In genomic region chr13:34875741-34876445, GRCm38 (mm10) we compare ENCODE assay signal across 8 mouse cellular contexts. TPM values are rescaled to one million over a fixed set of nuclear protein-coding genes. Genes with fewer than 3 reads are reported as not detected.
DNase-seq lines count a peak whose midpoint lies in the region; ATAC-seq and TF ChIP-seq lines count a peak whose summit lies in the region.

No protein-coding gene starts in this region.

- no peaks in the 10 kb centered on the region for H3K27me3 ChIP-seq in forebrain, embryonic 16.5 days (replicated peaks; ENCODE audit: control insufficient read depth, insufficient read depth, low read length)
- H3K27me3 ChIP-seq in intestine, embryonic 14.5 days (replicated peaks; ENCODE audit: control insufficient read depth, insufficient read depth, low read length): no peaks in the 10 kb centered on the region
- no peaks in the 10 kb centered on the region for H3K27me3 ChIP-seq in liver, embryonic 15.5 days

- DNase-seq in gastrocnemius, adult 2 months: peak; percentile 80
- no peak for DNase-seq in gastrocnemius, postnatal 25 days
- DNase-seq in intestine, embryonic 14.5 days (ENCODE audit: low spot score): no peak
- DNase-seq in natural killer cell, adult 2 months (ENCODE audit: low spot score in 2 of 2): peak; percentile 58 to 65
- DNase-seq in frontal cortex, postnatal 25 days (ENCODE audit: low spot score in 2 of 2): no peak

- no peak for TF ChIP-seq POLR2A in bone marrow macrophage, adult 2 months (IDR thresholded peaks at IDR 0.05; ENCODE audit: borderline replicate concordance, low read depth, low read length)

- H3K4me1 ChIP-seq in bone marrow macrophage, adult 2 months (ENCODE audit: control insufficient read depth, insufficient read depth, low read length): peaks cover 12% of the 10 kb centered on the region
- H3K4me1 ChIP-seq in forebrain, embryonic 16.5 days (replicated peaks; ENCODE audit: control insufficient read depth, insufficient read depth, low read length): peaks cover 21% of the 10 kb centered on the region
- peaks cover 12% of the 10 kb centered on the region for H3K4me1 ChIP-seq in intestine, embryonic 14.5 days (replicated peaks; ENCODE audit: control insufficient read depth, insufficient read depth, low read length)
- peaks cover 45% of the 10 kb centered on the region for H3K4me1 ChIP-seq in liver, embryonic 15.5 days (replicated peaks)

- intact Hi-C loops in gastrocnemius, adult 2 months (cut with DNase I): loop anchor here (10.0 kb wide), 1 partner anchor 119 kb away; no protein-coding TSS in a partner anchor

- H3K36me3 ChIP-seq in forebrain, embryonic 16.5 days (ENCODE audit: control insufficient read depth, insufficient read depth): no peaks in the 10 kb centered on the region
- H3K36me3 ChIP-seq in intestine, embryonic 14.5 days (ENCODE audit: control insufficient read depth, insufficient read depth, low read length): no peaks in the 10 kb centered on the region
- peaks cover 13% of the 10 kb centered on the region for H3K36me3 ChIP-seq in liver, embryonic 15.5 days (replicated peaks)

- peak; percentile 18 for ATAC-seq in forebrain, embryonic 16.5 days
- ATAC-seq in intestine, embryonic 14.5 days (replicated peaks; ENCODE audit: low FRiP score, low TSS enrichment, low read depth): peak; percentile 36
- peak; percentile 49 for ATAC-seq in liver, embryonic 15.5 days (ENCODE audit: insufficient read depth)

- H3K9ac ChIP-seq in forebrain, embryonic 16.5 days (replicated peaks; ENCODE audit: low read depth, low read length): peak overlapping the region; percentile 94
- peak overlapping the region; percentile 97 for H3K9ac ChIP-seq in intestine, embryonic 14.5 days (ENCODE audit: low read length)
- peak overlapping the region; percentile 90 for H3K9ac ChIP-seq in liver, embryonic 15.5 days

- WGBS in forebrain, embryonic 16.5 days: 1% methylated on average over 32 of the region's 50 CpGs
- WGBS in intestine, embryonic 14.5 days: 1% methylated on average over 48 of the region's 50 CpGs
- under 1% methylated on average over 50 of the region's 50 CpGs for WGBS in liver, embryonic 15.5 days (ENCODE audit: insufficient replicate concordance)

- peak overlapping the region; percentile 86 for H3K4me2 ChIP-seq in forebrain, embryonic 16.5 days (ENCODE audit: low read length)
- peak overlapping the region; percentile 92 for H3K4me2 ChIP-seq in intestine, embryonic 14.5 days (ENCODE audit: low read length)
- H3K4me2 ChIP-seq in liver, embryonic 15.5 days: peak overlapping the region; percentile 86

- TF ChIP-seq CTCF in gastrocnemius, adult 2 months (IDR thresholded peaks at IDR 0.05): peak; percentile 67
- TF ChIP-seq CTCF in bone marrow macrophage, adult 2 months (IDR thresholded peaks at IDR 0.05; ENCODE audit: low read depth, low read length): no peak

- H3K27ac ChIP-seq in gastrocnemius, adult 2 months: peak overlapping the region; percentile 98
- H3K27ac ChIP-seq in bone marrow macrophage, adult 2 months (ENCODE audit: insufficient read depth, low read depth, low read length): peak overlapping the region; percentile 93
- H3K27ac ChIP-seq in forebrain, embryonic 16.5 days (ENCODE audit: low read length): peak overlapping the region; percentile 93
- peak overlapping the region; percentile 97 for H3K27ac ChIP-seq in intestine, embryonic 14.5 days (ENCODE audit: low read depth)
- H3K27ac ChIP-seq in liver, embryonic 15.5 days (replicated peaks): peak overlapping the region; percentile 97

- H3K9me3 ChIP-seq in forebrain, embryonic 16.5 days (ENCODE audit: control insufficient read depth, low read length): no peaks in the 10 kb centered on the region
- H3K9me3 ChIP-seq in intestine, embryonic 14.5 days (ENCODE audit: control insufficient read depth, low read length): no peaks in the 10 kb centered on the region
- no peaks in the 10 kb centered on the region for H3K9me3 ChIP-seq in liver, embryonic 15.5 days (replicated peaks)

- peak overlapping the region; percentile 100 for H3K4me3 ChIP-seq in gastrocnemius, adult 2 months
- peak overlapping the region; percentile 86 for H3K4me3 ChIP-seq in bone marrow macrophage, adult 2 months (ENCODE audit: insufficient read depth, low read length)
- H3K4me3 ChIP-seq in forebrain, embryonic 16.5 days (replicated peaks; ENCODE audit: low read length): peak overlapping the region; percentile 96
- peak overlapping the region; percentile 96 for H3K4me3 ChIP-seq in intestine, embryonic 14.5 days (ENCODE audit: low read depth, low read length)
- peak overlapping the region; percentile 82 for H3K4me3 ChIP-seq in liver, embryonic 15.5 days (replicated peaks)

RNA-seq across cellular contexts. Expression of gene Prpf4b, which starts 0.8 kb away (rescaled TPM):
- total RNA-seq in gastrocnemius, adult 2 months (2021): 10 to 100 TPM; 29.2 to 31.1 TPM
- total RNA-seq in gastrocnemius, postnatal 25 days (2021): 10 to 100 TPM; 26.9 to 27.3 TPM
- polyA plus RNA-seq in bone marrow macrophage, adult 2 months (2012; ENCODE audit: insufficient read depth, insufficient read length, missing spikeins): 72.9 and 79.3 TPM in 2 replicates
- polyA plus RNA-seq in forebrain, embryonic 16.5 days (2015; fragmentation: Nextera tagmentation; extraction: Ambion mirVana): 65.8 and 67.8 TPM in 2 replicates
- polyA plus RNA-seq in intestine, embryonic 14.5 days (2014; fragmentation: Nextera tagmentation; extraction: Ambion mirVana): 87.8 and 89.3 TPM in 2 replicates
- 25.6 and 28.8 TPM in 2 replicates for polyA plus RNA-seq in liver, embryonic 15.5 days (2015; fragmentation: Nextera tagmentation; extraction: Ambion mirVana)

RNA-seq across cellular contexts. Expression of gene Fam217a, which starts 48.2 kb away (rescaled TPM):
- under 1 TPM in 1 of 2 experiments, not detected in 1; 0.13 TPM for total RNA-seq in gastrocnemius, adult 2 months (2021)
- total RNA-seq in gastrocnemius, postnatal 25 days (2021): not detected
- not detected in 2 replicates for polyA plus RNA-seq in bone marrow macrophage, adult 2 months (2012; ENCODE audit: insufficient read depth, insufficient read length, missing spikeins)
- 0.30 and 0.65 TPM in 2 replicates for polyA plus RNA-seq in forebrain, embryonic 16.5 days (2015; fragmentation: Nextera tagmentation; extraction: Ambion mirVana)
- polyA plus RNA-seq in intestine, embryonic 14.5 days (2014; fragmentation: Nextera tagmentation; extraction: Ambion mirVana): 0.82 and 1.0 TPM in 2 replicates
- 0.10 and 0.16 TPM in 2 replicates for polyA plus RNA-seq in liver, embryonic 15.5 days (2015; fragmentation: Nextera tagmentation; extraction: Ambion mirVana)

RNA-seq across cellular contexts. Expression of gene 4933417A18Rik, which starts 48.3 kb away (rescaled TPM):
- not detected for total RNA-seq in gastrocnemius, adult 2 months (2021)
- total RNA-seq in gastrocnemius, postnatal 25 days (2021): not detected
- polyA plus RNA-seq in bone marrow macrophage, adult 2 months (2012; ENCODE audit: insufficient read depth, insufficient read length, missing spikeins): not detected in 2 replicates
- polyA plus RNA-seq in forebrain, embryonic 16.5 days (2015; fragmentation: Nextera tagmentation; extraction: Ambion mirVana): not detected in 2 replicates
- polyA plus RNA-seq in intestine, embryonic 14.5 days (2014; fragmentation: Nextera tagmentation; extraction: Ambion mirVana): not detected in 2 replicates
- polyA plus RNA-seq in liver, embryonic 15.5 days (2015; fragmentation: Nextera tagmentation; extraction: Ambion mirVana): not detected in 2 replicates

Comparison
In these comparisons a context has a peak if more than half of its experiments do, and no peak if none do; other contexts are left out.
1. DNase-seq: peak in gastrocnemius, adult 2 months (single experiment) and natural killer cell, adult 2 months (2 of 2); none in gastrocnemius, postnatal 25 days (single experiment), intestine, embryonic 14.5 days (single experiment) and frontal cortex, postnatal 25 days (0 of 2).
2. Peak in every context shown above with its lines, with median percentiles within 50 percentile points of each other: H3K27ac ChIP-seq, H3K4me3 ChIP-seq, ATAC-seq, H3K4me2 ChIP-seq and H3K9ac ChIP-seq.